Mouse (Mus musculus) limb, embryonic 15.5 days (tissue): ENCODE measurements around the gene Ssu2. TPM values are rescaled to one million over a fixed set of nuclear protein-coding genes. Genes with fewer than 3 reads are reported as not detected.

Experiments used
- polyA plus RNA-seq: library from polyadenylated mRNA; unstranded; fragments of >200 nt; fragmentation: Nextera tagmentation; extraction: Ambion mirVana; gene quantifications from 2 replicates; pipeline ENCODE4 v1.2.1, GENCODE M21; 2015

The Ssu2 gene
- polyA plus RNA-seq, 1 experiment from 2014 or later: 3.1 TPM

Other genes starting within 250 kb of the Ssu2 start
- gene Lmcd1, start 114.3 kb downstream of the Ssu2 start, polyA plus RNA-seq: 26.6 and 61.5 TPM in 2 replicates
- gene Cav3, start 71.5 kb upstream of the Ssu2 start, polyA plus RNA-seq: 18.5 and 58.0 TPM in 2 replicates
- gene Oxtr, start 101.9 kb upstream of the Ssu2 start, polyA plus RNA-seq: 0.52 and 0.77 TPM in 2 replicates